Mouse (Mus musculus) lung, postnatal 0 days (tissue): ENCODE measurements at regions not wholly inside any gene's neighbourhood (a gene's known extent, or its start where the extent isn't known, plus 50 kb on each side); places are given as distances from the start of the nearest gene placed in this dataset.

ENCODE experiments used
- ATAC-seq: fragments of 200-750 bp; cut with Nextera tagmentation; 2 replicates; pipeline ENCODE4 v1.8.0; 2017; ENCODE audit warnings: moderate library complexity
- DNase-seq: peaks from one replicate; pipeline ENCODE4 v3.0.0-alpha.2; 2016; ENCODE audit warnings: low spot score
- H3K27ac ChIP-seq: fragments of 300-500 bp; sonication (generic); 2 replicates; pipeline ENCODE4 v1.5.1; 2014; ENCODE audit warnings: antibody characterized with exemption, mild to moderate bottlenecking, low read length, mixed read lengths
- H3K27me3 ChIP-seq: fragments of 300-500 bp; sonication (generic); replicated peaks from 2 replicates; pipeline ENCODE4 v1.6.1; 2014; ENCODE audit warnings: low read length, mixed read lengths; ENCODE audit not compliant: insufficient read depth
- H3K36me3 ChIP-seq: fragments of 300-500 bp; sonication (generic); 2 replicates; pipeline ENCODE4 v1.6.1; 2014; ENCODE audit warnings: low read length, mixed read lengths; ENCODE audit not compliant: insufficient read depth
- H3K4me1 ChIP-seq: fragments of 300-500 bp; sonication (generic); 2 replicates; pipeline ENCODE4 v1.6.1; 2014; ENCODE audit warnings: antibody characterized with exemption, low read depth, low read length, mixed read lengths; ENCODE audit not compliant: insufficient read depth
- H3K4me2 ChIP-seq: fragments of 300-500 bp; sonication (generic); replicated peaks from 2 replicates; pipeline ENCODE4 v1.6.1; 2014; ENCODE audit warnings: low read depth, mild to moderate bottlenecking, low read length, moderate library complexity, mixed read lengths
- H3K4me3 ChIP-seq: fragments of 300-500 bp; sonication (generic); 2 replicates; pipeline ENCODE4 v1.5.1; 2014; ENCODE audit warnings: low read depth, low read length
- H3K9ac ChIP-seq: fragments of 300-500 bp; sonication (generic); replicated peaks from 2 replicates; pipeline ENCODE4 v1.6.1; 2014; ENCODE audit warnings: low read depth, mild to moderate bottlenecking
- H3K9me3 ChIP-seq: fragments of 300-500 bp; sonication (generic); 2 replicates; pipeline ENCODE4 v1.6.1; 2016; ENCODE audit warnings: low read length, mixed read lengths
- CTCF ChIP-seq: IDR thresholded peaks from 2 replicates; pipeline ENCODE4 v1.5.1; 2016; ENCODE audit warnings: antibody characterized with exemption, mild to moderate bottlenecking
- EP300 ChIP-seq: IDR thresholded peaks from 2 replicates; pipeline ENCODE4 v1.6.1; 2016; ENCODE audit warnings: antibody characterized with exemption, mild to moderate bottlenecking, control low read depth
- WGBS: fragments of 180-500 bp; shearing (Covaris S2); extraction: QIAGEN DNeasy Blood & Tissue Kit; methylation state at CpG from one replicate; pipeline ENCODE4 v1.1.7; 2014; 5-methylcytosine and 5-hydroxymethylcytosine counted together

- ATAC-seq (no peak), DNase-seq (no peak)
- Histone ChIP-seq H3K27me3 (no peaks in the 10 kb centered on the region), H3K27ac (no peak overlapping the region), H3K9me3 (no peaks in the 10 kb centered on the region), H3K4me1 (no peaks in the 10 kb centered on the region), H3K4me3 (no peak overlapping the region), H3K9ac (no peak overlapping the region), H3K36me3 (no peaks in the 10 kb centered on the region), H3K4me2 (no peak overlapping the region)
- WGBS, result 85% methylated on average over 10 of the region's 10 CpGs
- TF ChIP-seq EP300 (no peak), CTCF (no peak)
These were observed 156.2 kb upstream of the Stac start for GRCm38 (mm10) chr9:111846366-111846765.

DNA sequence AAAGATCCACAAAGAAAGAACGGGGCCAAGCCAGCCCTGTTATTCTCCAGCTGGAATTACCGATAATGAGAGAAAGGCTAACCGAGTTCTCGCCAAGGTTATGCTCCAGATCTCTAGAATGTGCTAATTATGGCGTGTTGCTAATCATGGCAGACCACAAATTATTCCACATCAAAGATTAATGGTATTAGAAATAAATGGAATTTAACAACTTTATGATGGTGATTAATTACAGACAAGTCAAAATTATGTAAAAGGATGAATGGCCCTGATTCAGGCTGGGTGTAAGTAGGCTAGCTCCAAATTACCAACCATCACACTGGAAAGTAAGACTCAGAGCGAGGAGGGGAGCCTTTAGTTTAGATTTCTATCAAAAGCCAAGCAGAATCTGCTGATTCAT lies 151.0 kb upstream of the Stac start:
- no peak overlapping the region for H3K4me3 ChIP-seq
- 83% methylated on average over 6 of the region's 6 CpGs for WGBS
- H3K9ac ChIP-seq, result no peak overlapping the region
- no peak overlapping the region for H3K27ac ChIP-seq
- H3K9me3 ChIP-seq, result no peaks in the 10 kb centered on the region
- no peaks in the 10 kb centered on the region for H3K36me3 ChIP-seq
- H3K27me3 ChIP-seq, result no peaks in the 10 kb centered on the region
- no peak for DNase-seq
- H3K4me2 ChIP-seq, result no peak overlapping the region
- no peaks in the 10 kb centered on the region for H3K4me1 ChIP-seq
- TF ChIP-seq CTCF, result no peak
- no peak for TF ChIP-seq EP300
- ATAC-seq, result no peak

- no peaks in the 10 kb centered on the region for H3K9me3 ChIP-seq
- no peak overlapping the region for H3K4me2 ChIP-seq
- no peak overlapping the region for H3K9ac ChIP-seq
- DNase-seq, result no peak
- H3K4me3 ChIP-seq, result no peak overlapping the region
- ATAC-seq, result no peak
- no peaks in the 10 kb centered on the region for H3K4me1 ChIP-seq
- TF ChIP-seq CTCF (no peak), EP300 (no peak)
- no peak overlapping the region for H3K27ac ChIP-seq
- WGBS, result 55% methylated on average over 7 of the region's 7 CpGs
- H3K27me3 ChIP-seq, result no peaks in the 10 kb centered on the region
- H3K36me3 ChIP-seq, result no peaks in the 10 kb centered on the region
These were observed 148.1 kb upstream of the Stac start for GRCm38 (mm10) chr9:111838069-111838820.

- ATAC-seq (no peak), DNase-seq (no peak)
- TF ChIP-seq CTCF (no peak), EP300 (no peak)
- H3K27ac ChIP-seq, result no peak overlapping the region
- no peak overlapping the region for H3K9ac ChIP-seq
- H3K4me1 ChIP-seq, result no peaks in the 10 kb centered on the region
- H3K4me2 ChIP-seq, result no peak overlapping the region
- no peaks in the 10 kb centered on the region for H3K9me3 ChIP-seq
- no peak overlapping the region for H3K4me3 ChIP-seq
- no peaks in the 10 kb centered on the region for H3K27me3 ChIP-seq
- no peaks in the 10 kb centered on the region for H3K36me3 ChIP-seq
- WGBS, result 89% methylated on average over 1 of the region's 1 CpGs
These were observed 131.9 kb upstream of the Stac start for GRCm38 (mm10) chr9:111822094-111822493.

- H3K27me3 ChIP-seq, result no peaks in the 10 kb centered on the region
- no peaks in the 10 kb centered on the region for H3K36me3 ChIP-seq
- H3K4me3 ChIP-seq, result no peak overlapping the region
- H3K9ac ChIP-seq, result no peak overlapping the region
- no peaks in the 10 kb centered on the region for H3K9me3 ChIP-seq
- TF ChIP-seq EP300 (no peak), CTCF (0 out of 2 replicates have a peak, but pooled peaks have one; percentile 1)
- WGBS, result 57% methylated on average over 4 of the region's 4 CpGs
- no peaks in the 10 kb centered on the region for H3K4me1 ChIP-seq
- ATAC-seq (no peak), DNase-seq (no peak)
- no peak overlapping the region for H3K4me2 ChIP-seq
- no peak overlapping the region for H3K27ac ChIP-seq
These were observed 127.3 kb upstream of the Stac start for GRCm38 (mm10) chr9:111817461-111817860.

DNA sequence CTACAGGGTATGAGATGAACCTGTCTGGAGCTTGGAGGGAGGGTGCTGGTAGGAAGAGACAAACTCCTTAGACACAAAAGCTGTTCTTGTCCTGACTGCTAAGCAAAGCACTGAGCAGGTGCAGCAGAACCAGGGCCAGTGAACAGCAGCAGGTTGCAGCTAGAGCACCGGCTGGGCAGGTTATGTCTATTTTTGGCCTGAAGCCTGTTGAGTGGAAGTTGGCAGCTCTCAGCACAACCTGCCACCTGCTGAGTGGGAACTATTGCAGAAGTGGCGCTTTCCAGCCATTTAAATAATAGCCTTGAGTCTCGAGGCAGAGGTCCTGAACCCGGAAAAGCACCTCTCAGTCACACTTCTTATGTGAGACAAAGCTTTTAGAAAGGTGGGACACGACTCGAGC lies 114.8 kb upstream of the Stac start:
- Histone ChIP-seq H3K36me3 (no peaks in the 10 kb centered on the region), H3K4me1 (no peaks in the 10 kb centered on the region), H3K9me3 (no peaks in the 10 kb centered on the region), H3K9ac (no peak overlapping the region), H3K27ac (no peak overlapping the region), H3K4me3 (no peak overlapping the region), H3K27me3 (no peaks in the 10 kb centered on the region), H3K4me2 (no peak overlapping the region)
- ATAC-seq, result peak; percentile 37; the same call in 1 of the 2 replicates
- TF ChIP-seq CTCF (no peak), EP300 (no peak)
- peak; percentile 31 for DNase-seq
- 75% methylated on average over 6 of the region's 6 CpGs for WGBS
